Mouse (Mus musculus) thymus, postnatal 4 days (tissue): Measurements from ENCODE around the gene Zswim1.
"Not testable (repeated sequence)": the region's sequence is repeated elsewhere in the genome, so short reads cannot be mapped to it uniquely, and the experiment has no call there.

ENCODE experiments used
- DNase-seq: peaks from one replicate; pipeline ENCODE4 v3.0.0; 2021

Gene Zswim1

DNA sequence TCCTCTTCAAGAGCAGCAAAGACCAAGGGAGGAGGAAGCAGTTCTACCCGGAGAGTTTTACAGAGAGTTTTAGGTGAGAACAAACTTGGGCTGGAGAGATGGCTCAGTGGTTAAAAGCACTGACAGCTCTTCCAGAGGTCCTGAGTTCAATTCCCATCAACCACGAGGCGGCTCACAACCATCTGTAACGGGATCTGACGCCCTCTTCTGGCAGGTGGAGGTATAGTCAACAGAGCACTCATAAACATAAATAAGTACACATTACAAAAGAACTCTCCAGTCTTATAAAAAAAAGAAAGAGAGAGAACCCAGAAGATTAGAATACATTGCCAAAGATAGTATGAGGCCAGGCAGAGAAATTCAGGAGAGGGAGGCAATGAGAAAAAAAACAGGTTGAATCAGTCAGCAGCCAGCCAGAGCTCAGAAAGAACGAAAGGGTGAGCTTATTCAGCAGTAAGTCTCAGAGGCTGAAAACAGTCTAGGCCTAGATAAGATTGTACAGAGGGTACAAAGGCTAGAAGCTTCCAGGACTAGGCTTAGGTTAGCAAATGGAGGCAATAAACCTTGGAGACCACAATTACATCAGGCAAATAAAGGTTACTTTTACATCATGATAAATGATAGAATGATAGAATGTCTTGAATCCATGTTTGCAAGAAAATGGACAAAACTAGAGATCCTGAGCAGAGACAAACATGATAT, 49.3 kb downstream of the Zswim1 start:
- DNase-seq: no peak

- DNase-seq: no peak
Measured at GRCm38 (mm10) chr2:164873621-164874020, 51.1 kb downstream of the Zswim1 start.

DNA sequence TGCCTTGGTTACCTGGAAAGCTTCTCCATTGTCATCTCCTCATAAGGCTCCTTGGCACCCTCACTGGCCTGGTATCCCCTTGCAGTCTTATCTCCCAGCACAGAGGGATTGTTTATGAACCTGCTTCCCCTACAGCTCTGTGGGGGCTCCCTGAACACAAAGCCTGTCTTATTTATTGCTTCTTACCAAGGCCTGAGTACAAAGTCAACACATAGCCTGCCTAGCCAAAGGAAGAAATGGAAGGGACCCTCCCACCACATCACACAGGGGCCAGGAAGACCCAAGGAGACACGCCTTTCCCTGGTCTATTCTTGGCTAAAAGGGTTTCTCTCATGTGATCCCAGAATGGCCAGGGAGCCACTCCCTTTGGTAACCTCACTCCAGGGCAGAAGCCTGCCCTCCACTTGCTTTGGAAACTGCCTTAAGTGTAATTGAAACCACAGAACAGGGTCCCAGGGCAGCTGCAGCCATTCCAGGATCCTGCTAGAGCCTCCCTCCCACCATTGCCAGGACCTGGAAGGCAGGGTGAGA, 51.8 kb downstream of the Zswim1 start:
- DNase-seq: no peak

DNA sequence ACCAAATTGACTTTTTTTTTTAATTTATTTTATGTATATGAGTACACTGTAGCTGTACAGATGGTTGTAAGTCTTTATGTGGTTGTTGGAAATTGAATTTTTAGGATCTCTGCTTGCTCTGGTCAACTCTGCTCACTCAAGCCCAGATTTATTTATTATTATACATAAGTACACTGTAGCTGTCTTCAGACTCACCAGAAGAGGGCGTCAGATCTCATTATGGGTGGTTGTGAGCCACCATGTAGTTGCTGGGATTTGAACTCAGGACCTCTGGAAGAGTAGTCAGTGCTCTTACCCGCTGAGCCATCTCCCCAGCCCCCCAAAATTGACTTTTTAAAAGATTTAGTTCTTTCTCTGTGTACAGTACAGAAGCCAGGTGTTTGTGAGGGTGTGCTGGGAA, 53.2 kb downstream of the Zswim1 start:
- not testable (repeated sequence) for DNase-seq
